21 mouse cellular contexts compared by ENCODE assay signal in genomic region chr5:17889291-17889690, GRCm38 (mm10). TPM values are rescaled to one million over a fixed set of nuclear protein-coding genes. Genes with fewer than 3 reads are reported as not detected.
DNase-seq lines count a peak whose midpoint lies in the region; ATAC-seq and TF ChIP-seq lines count a peak whose summit lies in the region.
"Had no signal": no experiment of that assay in that cellular context is flagged by ENCODE, and none has a peak within 500 bp of the region (broad histone marks: within the 10 kb centered on the region; RNA-seq: fewer than 3 reads in every experiment).

No protein-coding gene starts in this region.

- TF ChIP-seq CTCF in gastrocnemius, adult 2 months (IDR thresholded peaks at IDR 0.05) = no peak
- TF ChIP-seq CTCF in heart, postnatal 0 days (IDR thresholded peaks at IDR 0.05; ENCODE audit: low read depth) = no peak

- ATAC-seq in heart, embryonic 13.5 days (ENCODE audit: extremely low read depth, insufficient number of reproducible peaks, low FRiP score, low TSS enrichment) = no peak
- no peak for ATAC-seq in heart, embryonic 11.5 days (replicated peaks; ENCODE audit: insufficient number of reproducible peaks, low FRiP score, low TSS enrichment)
- ATAC-seq in heart, postnatal 0 days (ENCODE audit: insufficient read depth, low read depth) = no peak
- ATAC-seq in lung, embryonic 15.5 days (ENCODE audit: borderline replicate concordance, extremely low read depth, low FRiP score, low TSS enrichment) = no peak
- ATAC-seq: activated CD4-positive, CD25-positive, alpha-beta regulatory T cell, adult 4 months; forebrain, embryonic 13.5 days; hindbrain, embryonic 16.5 days; intestine, embryonic 15.5 days had no signal

- no peak overlapping the region for H3K4me3 ChIP-seq in gastrocnemius, adult 2 months
- no peak overlapping the region for H3K4me3 ChIP-seq in heart, embryonic 13.5 days
- H3K4me3 ChIP-seq in heart, embryonic 11.5 days (ENCODE audit: low read depth, low read length) = no peak overlapping the region
- H3K4me3 ChIP-seq in heart, postnatal 0 days (ENCODE audit: low read depth, low read length) = no peak overlapping the region
- H3K4me3 ChIP-seq in lung, embryonic 15.5 days = no peak overlapping the region
- H3K4me3 ChIP-seq: forebrain, embryonic 10.5 days; forebrain, embryonic 13.5 days; hindbrain, embryonic 10.5 days; hindbrain, embryonic 13.5 days; intestine, embryonic 15.5 days had no signal

- no peaks in the 10 kb centered on the region for H3K27me3 ChIP-seq in heart, embryonic 13.5 days (replicated peaks)
- H3K27me3 ChIP-seq in heart, embryonic 11.5 days (ENCODE audit: control insufficient read depth, insufficient read depth, low read length) = no peaks in the 10 kb centered on the region
- no peaks in the 10 kb centered on the region for H3K27me3 ChIP-seq in heart, postnatal 0 days (ENCODE audit: control insufficient read depth, insufficient read depth, low read length)
- no peaks in the 10 kb centered on the region for H3K27me3 ChIP-seq in lung, embryonic 15.5 days
- H3K27me3 ChIP-seq: forebrain, embryonic 13.5 days; hindbrain, embryonic 13.5 days; intestine, embryonic 15.5 days had no signal

- peak overlapping the region; percentile 80 for H3K27ac ChIP-seq in gastrocnemius, adult 2 months
- H3K27ac ChIP-seq in heart, embryonic 13.5 days (replicated peaks) = peak overlapping the region; percentile 31; the same call in 1 of the 2 replicates
- no peak overlapping the region for H3K27ac ChIP-seq in heart, embryonic 11.5 days (ENCODE audit: low read depth, low read length)
- H3K27ac ChIP-seq in heart, postnatal 0 days (ENCODE audit: low read depth) = peak overlapping the region; percentile 72; the same call in 1 of the 2 replicates
- H3K27ac ChIP-seq in lung, embryonic 15.5 days = peak overlapping the region; percentile 32; the same call in 1 of the 2 replicates
- H3K27ac ChIP-seq: forebrain, embryonic 10.5 days; forebrain, embryonic 13.5 days; hindbrain, embryonic 10.5 days; hindbrain, embryonic 13.5 days; intestine, embryonic 15.5 days had no signal

- no peaks in the 10 kb centered on the region for H3K9me3 ChIP-seq in heart, embryonic 13.5 days
- H3K9me3 ChIP-seq in heart, embryonic 11.5 days (replicated peaks; ENCODE audit: control insufficient read depth, low read length) = no peaks in the 10 kb centered on the region
- no peaks in the 10 kb centered on the region for H3K9me3 ChIP-seq in heart, postnatal 0 days (replicated peaks; ENCODE audit: control insufficient read depth, low read length)
- H3K9me3 ChIP-seq in lung, embryonic 15.5 days = no peaks in the 10 kb centered on the region
- H3K9me3 ChIP-seq: forebrain, embryonic 10.5 days; forebrain, embryonic 13.5 days; hindbrain, embryonic 10.5 days; hindbrain, embryonic 13.5 days; intestine, embryonic 15.5 days had no signal

- H3K4me1 ChIP-seq in heart, embryonic 13.5 days = peaks cover 12% of the 10 kb centered on the region
- H3K4me1 ChIP-seq in heart, embryonic 11.5 days (ENCODE audit: control insufficient read depth, insufficient read depth, low read length) = 0 out of 2 replicates have a peak, but pooled peaks cover 3% of the 10 kb centered on the region
- peaks cover 18% of the 10 kb centered on the region; the same call in 1 of the 2 replicates for H3K4me1 ChIP-seq in heart, postnatal 0 days (ENCODE audit: control insufficient read depth, insufficient read depth)
- H3K4me1 ChIP-seq in lung, embryonic 15.5 days = peaks cover 14% of the 10 kb centered on the region
- H3K4me1 ChIP-seq: forebrain, embryonic 10.5 days; forebrain, embryonic 13.5 days; hindbrain, embryonic 10.5 days; hindbrain, embryonic 13.5 days; intestine, embryonic 15.5 days had no signal

- H3K36me3 ChIP-seq in heart, embryonic 13.5 days = no peaks in the 10 kb centered on the region
- H3K36me3 ChIP-seq in heart, embryonic 11.5 days (ENCODE audit: control insufficient read depth, insufficient read depth, low read length) = no peaks in the 10 kb centered on the region
- no peaks in the 10 kb centered on the region for H3K36me3 ChIP-seq in heart, postnatal 0 days (replicated peaks; ENCODE audit: control insufficient read depth, insufficient read depth, low read length)
- no peaks in the 10 kb centered on the region for H3K36me3 ChIP-seq in lung, embryonic 15.5 days
- H3K36me3 ChIP-seq: forebrain, embryonic 10.5 days; hindbrain, embryonic 10.5 days; hindbrain, embryonic 13.5 days; intestine, embryonic 15.5 days had no signal

- DNase-seq in gastrocnemius, adult 2 months = no peak
- no peak for DNase-seq in gastrocnemius, postnatal 36 days
- DNase-seq in heart, postnatal 0 days (ENCODE audit: low spot score) = no peak
- no peak for DNase-seq in heart, postnatal 25 days (ENCODE audit: low spot score)
- no peak for DNase-seq in lung, postnatal 14 days
- DNase-seq: adrenal gland, adult 8-10 months; adrenal gland, postnatal 25 days; cerebellum, adult 18-20 months; cerebellum, adult 9-10 months; cerebellum, postnatal 14 days; gastrocnemius, postnatal 14 days had no signal

- H3K4me2 ChIP-seq in heart, embryonic 13.5 days = no peak overlapping the region
- H3K4me2 ChIP-seq in heart, embryonic 11.5 days = no peak overlapping the region
- H3K4me2 ChIP-seq in heart, postnatal 0 days (ENCODE audit: low read depth, low read length) = no peak overlapping the region; the same call in 1 of the 2 replicates
- H3K4me2 ChIP-seq in lung, embryonic 15.5 days = no peak overlapping the region
- H3K4me2 ChIP-seq: forebrain, embryonic 13.5 days; hindbrain, embryonic 13.5 days; intestine, embryonic 15.5 days had no signal

- no peak for TF ChIP-seq EP300 in heart, postnatal 0 days (IDR thresholded peaks at IDR 0.05; ENCODE audit: low read depth)

- intact Hi-C loops in gastrocnemius, adult 2 months (cut with DNase I) = loop anchor here (10.0 kb wide), 1 partner anchor 96 kb away; no protein-coding TSS in a partner anchor
- intact Hi-C loops in gastrocnemius, postnatal 36 days (cut with DNase I) = no loop called here
- intact Hi-C loops in heart, postnatal 25 days (cut with DNase I) = no loop called here

- WGBS in heart, embryonic 13.5 days = 83% methylated on average over 1 of the region's 1 CpGs
- 98% methylated on average over 1 of the region's 1 CpGs for WGBS in heart, embryonic 11.5 days (ENCODE audit: insufficient replicate concordance)
- WGBS in heart, postnatal 0 days = 92% methylated on average over 1 of the region's 1 CpGs
- WGBS in lung, embryonic 15.5 days = 83% methylated on average over 1 of the region's 1 CpGs

- H3K9ac ChIP-seq in heart, embryonic 13.5 days = no peak overlapping the region
- no peak overlapping the region for H3K9ac ChIP-seq in heart, embryonic 11.5 days (ENCODE audit: low read depth, low read length)
- no peak overlapping the region for H3K9ac ChIP-seq in heart, postnatal 0 days (replicated peaks; ENCODE audit: low read depth, low read length)
- no peak overlapping the region for H3K9ac ChIP-seq in lung, embryonic 15.5 days
- H3K9ac ChIP-seq: forebrain, embryonic 13.5 days; hindbrain, embryonic 13.5 days; intestine, embryonic 15.5 days had no signal

RNA-seq across cellular contexts. Expression of gene Cd36, which starts 0.7 kb away (rescaled TPM):
- 100 to 1,000 TPM; 237 to 443 TPM for total RNA-seq in gastrocnemius, adult 2 months (2021)
- total RNA-seq in gastrocnemius, postnatal 36 days (2021) = 100 to 1,000 TPM; 264 to 332 TPM
- 74.1 and 80.4 TPM in 2 replicates for polyA plus RNA-seq in heart, embryonic 13.5 days (2015; fragmentation: Nextera tagmentation; extraction: Ambion mirVana)
- 46.8 and 56.2 TPM in 2 replicates for polyA plus RNA-seq in heart, embryonic 11.5 days (2014; fragmentation: Nextera tagmentation; extraction: Ambion mirVana)
- total RNA-seq in heart, postnatal 0 days (2014; rRNA removed; ENCODE audit: low replicate concordance) = 373 and 526 TPM in 2 replicates
- 601 and 603 TPM in 2 replicates for polyA plus RNA-seq in heart, postnatal 0 days (2015; fragmentation: Nextera tagmentation; extraction: Ambion mirVana)
- total RNA-seq in heart, postnatal 25 days (2021) = 1,000 to 10,000 TPM; 1,501 to 1,670 TPM
- polyA plus RNA-seq in lung, embryonic 15.5 days (2015; fragmentation: Nextera tagmentation; extraction: Ambion mirVana) = 17.5 and 23.0 TPM in 2 replicates
